Mouse (Mus musculus) olfactory bulb, adult 2 months (tissue): ENCODE measurements at regions not wholly inside any gene's neighbourhood (a gene's known extent, or its start where the extent isn't known, plus 50 kb on each side); places are given as distances from the start of the nearest gene placed in this dataset.

Source experiments
- CTCF ChIP-seq: fragments of 200-500 bp; IDR thresholded peaks from 2 replicates; pipeline ENCODE4 v1.5.1; 2012; ENCODE audit warnings: low read depth, mild to moderate bottlenecking, low read length, moderate library complexity; ENCODE audit not compliant: insufficient read depth
- POLR2A ChIP-seq: fragments of 200-500 bp; IDR thresholded peaks from 2 replicates; pipeline ENCODE4 v1.6.1; 2012; ENCODE audit warnings: mild to moderate bottlenecking, low read depth, low read length, moderate library complexity; ENCODE audit not compliant: insufficient read depth

- TF ChIP-seq POLR2A, result no peak
- TF ChIP-seq CTCF, result no peak
These were observed 407.6 kb downstream of the Dync2h1 start for GRCm38 (mm10) chr9:6776671-6777070.
